8 mouse cellular contexts compared by ENCODE assay signal in genomic region chr2:91470055-91470647, GRCm38 (mm10). TPM values are rescaled to one million over a fixed set of nuclear protein-coding genes. Genes with fewer than 3 reads are reported as not detected.
DNase-seq lines count a peak whose midpoint lies in the region; ATAC-seq and TF ChIP-seq lines count a peak whose summit lies in the region.

No protein-coding gene starts in this region.

- intact Hi-C loops in left cerebral cortex, postnatal 14 days (cut with DNase I): no loop called here
- intact Hi-C loops in gastrocnemius, adult 2 months (cut with DNase I): no loop called here

- peaks cover 32% of the 10 kb centered on the region for H3K36me3 ChIP-seq in heart, embryonic 12.5 days
- H3K36me3 ChIP-seq in heart, embryonic 11.5 days (ENCODE audit: control insufficient read depth, insufficient read depth, low read length): 0 out of 2 replicates have a peak, but pooled peaks cover 5% of the 10 kb centered on the region
- peaks cover 2% of the 10 kb centered on the region; the same call in 1 of the 2 replicates for H3K36me3 ChIP-seq in liver, embryonic 11.5 days (ENCODE audit: control insufficient read depth, insufficient read depth, low read length)

- no peak overlapping the region for H3K4me3 ChIP-seq in heart, embryonic 12.5 days
- no peak overlapping the region for H3K4me3 ChIP-seq in heart, embryonic 11.5 days (ENCODE audit: low read depth, low read length)
- no peak overlapping the region for H3K4me3 ChIP-seq in gastrocnemius, adult 2 months
- H3K4me3 ChIP-seq in liver, embryonic 11.5 days (ENCODE audit: low read depth, low read length): no peak overlapping the region

- peak overlapping the region; percentile 30; the same call in 1 of the 2 replicates for H3K9ac ChIP-seq in heart, embryonic 12.5 days
- no peak overlapping the region for H3K9ac ChIP-seq in heart, embryonic 11.5 days (ENCODE audit: low read depth, low read length)
- H3K9ac ChIP-seq in liver, embryonic 11.5 days (ENCODE audit: low read depth, low read length): no peak overlapping the region

- TF ChIP-seq CTCF in gastrocnemius, adult 2 months (IDR thresholded peaks at IDR 0.05): no peak

- WGBS in heart, embryonic 12.5 days: 30% methylated on average over 7 of the region's 7 CpGs
- 31% methylated on average over 7 of the region's 7 CpGs for WGBS in heart, embryonic 11.5 days (ENCODE audit: insufficient replicate concordance)
- WGBS in liver, embryonic 11.5 days: 37% methylated on average over 7 of the region's 7 CpGs

- peak; percentile 41 to 48 for DNase-seq in frontal cortex, adult 2 months (ENCODE audit: extremely low spot score in 1 of 2, low spot score in 1 of 2)
- peak; percentile 58 to 67 for DNase-seq in left cerebral cortex, postnatal 14 days (ENCODE audit: low spot score in 2 of 2)
- DNase-seq in right cerebral cortex, adult 18-20 months: peak; percentile 73
- no peak for DNase-seq in gastrocnemius, adult 2 months
- DNase-seq in liver, embryonic 11.5 days (ENCODE audit: low spot score): no peak
- DNase-seq in kidney, adult 18-20 months: no peak

- no peak for ATAC-seq in heart, embryonic 12.5 days (ENCODE audit: insufficient number of reproducible peaks, low FRiP score)
- no peak for ATAC-seq in heart, embryonic 11.5 days (replicated peaks; ENCODE audit: insufficient number of reproducible peaks, low FRiP score, low TSS enrichment)
- ATAC-seq in liver, embryonic 11.5 days (replicated peaks; ENCODE audit: low FRiP score): no peak

- no peak overlapping the region for H3K27ac ChIP-seq in heart, embryonic 12.5 days (ENCODE audit: poor library complexity, severe bottlenecking)
- no peak overlapping the region for H3K27ac ChIP-seq in heart, embryonic 11.5 days (ENCODE audit: low read depth, low read length)
- no peak overlapping the region for H3K27ac ChIP-seq in gastrocnemius, adult 2 months
- no peak overlapping the region for H3K27ac ChIP-seq in liver, embryonic 11.5 days (ENCODE audit: low read depth, low read length)

- no peaks in the 10 kb centered on the region for H3K27me3 ChIP-seq in heart, embryonic 12.5 days (replicated peaks)
- no peaks in the 10 kb centered on the region for H3K27me3 ChIP-seq in heart, embryonic 11.5 days (ENCODE audit: control insufficient read depth, insufficient read depth, low read length)
- no peaks in the 10 kb centered on the region for H3K27me3 ChIP-seq in liver, embryonic 11.5 days (replicated peaks; ENCODE audit: control insufficient read depth, insufficient read depth, low read length)

- no peaks in the 10 kb centered on the region for H3K9me3 ChIP-seq in heart, embryonic 12.5 days (replicated peaks)
- H3K9me3 ChIP-seq in heart, embryonic 11.5 days (replicated peaks; ENCODE audit: control insufficient read depth, low read length): no peaks in the 10 kb centered on the region
- H3K9me3 ChIP-seq in liver, embryonic 11.5 days (ENCODE audit: control insufficient read depth, low read length): no peaks in the 10 kb centered on the region

- H3K4me2 ChIP-seq in heart, embryonic 12.5 days: no peak overlapping the region
- H3K4me2 ChIP-seq in heart, embryonic 11.5 days: no peak overlapping the region
- no peak overlapping the region for H3K4me2 ChIP-seq in liver, embryonic 11.5 days

- peaks cover 21% of the 10 kb centered on the region for H3K4me1 ChIP-seq in heart, embryonic 12.5 days (replicated peaks)
- peaks cover 10% of the 10 kb centered on the region for H3K4me1 ChIP-seq in heart, embryonic 11.5 days (ENCODE audit: control insufficient read depth, insufficient read depth, low read length)
- no peaks in the 10 kb centered on the region for H3K4me1 ChIP-seq in liver, embryonic 11.5 days (replicated peaks; ENCODE audit: control insufficient read depth, insufficient read depth, low read length)

RNA-seq across cellular contexts. Expression of gene Lrp4, which starts 12.8 kb away (rescaled TPM):
- polyA plus RNA-seq in heart, embryonic 12.5 days (2016; fragmentation: Nextera tagmentation; extraction: Ambion mirVana): 4.4 and 4.9 TPM in 2 replicates
- 3.8 and 4.0 TPM in 2 replicates for polyA plus RNA-seq in heart, embryonic 11.5 days (2014; fragmentation: Nextera tagmentation; extraction: Ambion mirVana)
- polyA plus RNA-seq in frontal cortex, adult 2 months (2012; rRNA removed): 13.0 and 15.6 TPM in 2 replicates
- 10 to 100 TPM; 27.2 to 28.2 TPM for total RNA-seq in left cerebral cortex, postnatal 14 days (2021)
- total RNA-seq in gastrocnemius, adult 2 months (2021): 10 to 100 TPM in 1 of 2 experiments, 1 to 10 TPM in 1; 7.8 to 10.2 TPM
- 1.7 and 1.9 TPM in 2 replicates for polyA plus RNA-seq in liver, embryonic 11.5 days (2014; fragmentation: Nextera tagmentation; extraction: Ambion mirVana)

RNA-seq across cellular contexts. Expression of gene 1110051M20Rik, which starts 25.6 kb away (rescaled TPM):
- polyA plus RNA-seq in heart, embryonic 12.5 days (2016; fragmentation: Nextera tagmentation; extraction: Ambion mirVana): 35.7 and 40.1 TPM in 2 replicates
- 43.9 and 47.4 TPM in 2 replicates for polyA plus RNA-seq in heart, embryonic 11.5 days (2014; fragmentation: Nextera tagmentation; extraction: Ambion mirVana)
- polyA plus RNA-seq in frontal cortex, adult 2 months (2012; rRNA removed): 114 and 119 TPM in 2 replicates
- 10 to 100 TPM; 84.7 to 89.4 TPM for total RNA-seq in left cerebral cortex, postnatal 14 days (2021)
- total RNA-seq in gastrocnemius, adult 2 months (2021): 10 to 100 TPM; 13.4 to 20.0 TPM
- polyA plus RNA-seq in liver, embryonic 11.5 days (2014; fragmentation: Nextera tagmentation; extraction: Ambion mirVana): 23.7 and 24.8 TPM in 2 replicates

RNA-seq across cellular contexts. Expression of gene Ckap5, which starts 56.4 kb away (rescaled TPM):
- polyA plus RNA-seq in heart, embryonic 12.5 days (2016; fragmentation: Nextera tagmentation; extraction: Ambion mirVana): 77.1 and 87.8 TPM in 2 replicates
- polyA plus RNA-seq in heart, embryonic 11.5 days (2014; fragmentation: Nextera tagmentation; extraction: Ambion mirVana): 62.2 and 77.6 TPM in 2 replicates
- polyA plus RNA-seq in frontal cortex, adult 2 months (2012; rRNA removed): 59.8 and 69.1 TPM in 2 replicates
- 100 to 1,000 TPM; 119 to 124 TPM for total RNA-seq in left cerebral cortex, postnatal 14 days (2021)
- total RNA-seq in gastrocnemius, adult 2 months (2021): 10 to 100 TPM; 30.0 to 33.1 TPM
- 49.4 and 65.0 TPM in 2 replicates for polyA plus RNA-seq in liver, embryonic 11.5 days (2014; fragmentation: Nextera tagmentation; extraction: Ambion mirVana)

Comparison
In these comparisons a context has a peak if more than half of its experiments do, and no peak if none do; other contexts are left out.
1. DNase-seq: peak in frontal cortex, adult 2 months (2 of 2), left cerebral cortex, postnatal 14 days (2 of 2) and right cerebral cortex, adult 18-20 months (single experiment); none in gastrocnemius, adult 2 months (single experiment), liver, embryonic 11.5 days (single experiment) and kidney, adult 18-20 months (single experiment).